Mouse (Mus musculus) ES-Bruce4 (cell line): ENCODE measurements at regions not wholly inside any gene's neighbourhood (a gene's known extent, or its start where the extent isn't known, plus 50 kb on each side); places are given as distances from the start of the nearest gene placed in this dataset.
"Not testable (repeated sequence)": the region's sequence is repeated elsewhere in the genome, so short reads cannot be mapped to it uniquely, and the experiment has no call there.

Source experiments
- H3K27ac ChIP-seq: 2 replicates; pipeline ENCODE4 v1.5.1; 2012; ENCODE audit warnings: low read length, inconsistent platforms; ENCODE audit not compliant: insufficient read depth
- H3K27me3 ChIP-seq: 2 replicates; pipeline ENCODE4 v1.6.1; 2012; ENCODE audit warnings: mild to moderate bottlenecking, low read length, inconsistent platforms; ENCODE audit not compliant: control insufficient read depth, poor library complexity, insufficient read depth, severe bottlenecking
- H3K36me3 ChIP-seq: 2 replicates; pipeline ENCODE4 v1.6.1; 2012; ENCODE audit warnings: inconsistent platforms, mild to moderate bottlenecking, low read length, moderate library complexity; ENCODE audit not compliant: control insufficient read depth, poor library complexity, insufficient read depth, severe bottlenecking
- H3K4me1 ChIP-seq: one replicate; pipeline ENCODE4 v1.8.1; 2011; ENCODE audit warnings: low read length; ENCODE audit not compliant: control insufficient read depth, insufficient read depth
- H3K4me3 ChIP-seq: 2 replicates; pipeline ENCODE4 v1.5.1; 2011; ENCODE audit warnings: low read depth, mild to moderate bottlenecking, low read length
- H3K9ac ChIP-seq: 2 replicates; pipeline ENCODE4 v1.6.1; 2012; ENCODE audit warnings: low read depth, mild to moderate bottlenecking, inconsistent platforms; ENCODE audit not compliant: poor library complexity, severe bottlenecking
- H3K9me3 ChIP-seq: replicated peaks from 2 replicates; pipeline ENCODE4 v1.6.1; 2012; ENCODE audit warnings: mild to moderate bottlenecking, low read length, inconsistent platforms; ENCODE audit not compliant: control insufficient read depth, poor library complexity, insufficient read depth, severe bottlenecking
- CTCF ChIP-seq: IDR thresholded peaks from one replicate; pipeline ENCODE4 v1.8.1; 2011; ENCODE audit warnings: low read depth, low read length
- EP300 ChIP-seq: IDR thresholded peaks from 2 replicates; pipeline ENCODE4 v1.6.1; 2011; ENCODE audit warnings: low read depth, low read length; ENCODE audit not compliant: insufficient read depth
- POLR2A ChIP-seq: IDR thresholded peaks from one replicate; pipeline ENCODE4 v1.8.1; 2011; ENCODE audit warnings: low read length; ENCODE audit not compliant: insufficient read depth

GRCm38 (mm10) chr1:5260874-5261273, 453.2 kb downstream of the Gm37988 start:
- Histone ChIP-seq H3K27ac (peak overlapping the region; percentile 95), H3K9ac (peak overlapping the region; percentile 35; the same call in 1 of the 2 replicates)
- H3K4me3 ChIP-seq, H3K36me3 ChIP-seq, H3K27me3 ChIP-seq, H3K9me3 ChIP-seq, H3K4me1 ChIP-seq: not testable (repeated sequence)
- peak; percentile 88 for TF ChIP-seq EP300

GRCm38 (mm10) chr1:5261297-5261696, 453.6 kb downstream of the Gm37988 start:
- H3K4me3 ChIP-seq, H3K27me3 ChIP-seq, H3K36me3 ChIP-seq, H3K9ac ChIP-seq, H3K4me1 ChIP-seq, H3K9me3 ChIP-seq: not testable (repeated sequence)
- H3K27ac ChIP-seq: peak overlapping the region; percentile 45
- TF ChIP-seq EP300: peak; percentile 69

GRCm38 (mm10) chr1:5273938-5274337, 466.2 kb downstream of the Gm37988 start:
- TF ChIP-seq POLR2A (no peak), CTCF (no peak), EP300 (no peak)

DNA sequence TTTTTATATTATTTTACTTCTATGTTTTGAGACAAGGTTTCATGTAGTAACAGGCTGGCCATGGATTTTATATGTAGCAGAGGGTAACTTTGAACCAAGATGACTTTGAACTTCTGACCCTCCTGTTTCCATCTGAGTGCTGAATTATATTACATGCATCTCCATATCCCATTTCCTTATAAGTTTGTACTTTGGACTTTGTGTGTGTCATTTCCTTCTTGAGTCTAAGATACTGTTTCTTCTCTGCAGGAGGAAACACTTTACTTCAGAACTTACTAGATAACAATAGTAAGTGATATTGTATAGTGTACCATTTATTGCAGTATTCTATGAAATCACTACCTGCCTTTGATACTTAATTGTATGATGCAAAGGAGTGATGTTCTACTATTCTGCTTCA, 486.9 kb downstream of the Gm37988 start:
- no peak for TF ChIP-seq EP300
- TF ChIP-seq CTCF: no peak
- no peak for TF ChIP-seq POLR2A
- H3K27ac ChIP-seq: no peak overlapping the region
- H3K4me1 ChIP-seq: no peaks in the 10 kb centered on the region
- H3K9ac ChIP-seq: no peak overlapping the region
- no peaks in the 10 kb centered on the region for H3K36me3 ChIP-seq
- H3K4me3 ChIP-seq: no peak overlapping the region
- H3K9me3 ChIP-seq: no peaks in the 10 kb centered on the region
- H3K27me3 ChIP-seq: no peaks in the 10 kb centered on the region

More at GRCm38 (mm10) chr1:5273938-5274337, 466.2 kb downstream of the Gm37988 start:
- Histone ChIP-seq H3K9ac (no peak overlapping the region), H3K27ac (no peak overlapping the region), H3K4me3 (no peak overlapping the region), H3K36me3 (no peaks in the 10 kb centered on the region), H3K9me3 (peaks cover 3% of the 10 kb centered on the region; the same call in 1 of the 2 replicates), H3K4me1 (no peaks in the 10 kb centered on the region), H3K27me3 (no peaks in the 10 kb centered on the region)

DNA sequence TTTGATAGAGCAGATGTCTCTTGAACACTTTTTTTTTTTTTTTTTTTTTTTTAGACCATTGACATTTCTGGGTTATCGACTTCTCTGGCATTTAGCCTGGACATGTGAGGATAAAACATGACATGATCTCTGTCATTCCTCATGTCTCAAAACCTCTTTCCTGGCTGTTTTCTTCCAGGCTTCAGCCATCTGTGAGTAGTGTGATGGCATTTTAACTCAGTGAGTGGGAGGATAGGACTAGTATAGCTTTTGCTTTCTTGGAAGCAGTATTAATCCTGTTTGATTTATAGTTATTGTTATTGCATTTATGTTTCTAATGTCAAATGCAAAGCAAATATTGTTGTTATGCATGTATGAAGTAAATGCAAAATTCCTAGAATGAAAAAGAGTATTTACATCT, 489.9 kb downstream of the Gm37988 start:
- H3K27me3 ChIP-seq: no peaks in the 10 kb centered on the region
- no peak overlapping the region for H3K4me3 ChIP-seq
- no peak overlapping the region for H3K27ac ChIP-seq
- TF ChIP-seq EP300 (no peak), POLR2A (no peak), CTCF (no peak)
- no peaks in the 10 kb centered on the region for H3K36me3 ChIP-seq
- H3K4me1 ChIP-seq: no peaks in the 10 kb centered on the region
- no peaks in the 10 kb centered on the region for H3K9me3 ChIP-seq
- H3K9ac ChIP-seq: no peak overlapping the region

- Histone ChIP-seq H3K27me3 (no peaks in the 10 kb centered on the region), H3K4me3 (no peak overlapping the region), H3K4me1 (no peaks in the 10 kb centered on the region), H3K27ac (no peak overlapping the region), H3K36me3 (no peaks in the 10 kb centered on the region), H3K9ac (no peak overlapping the region), H3K9me3 (peaks cover 5% of the 10 kb centered on the region; the same call in 1 of the 2 replicates)
- TF ChIP-seq EP300: no peak
- TF ChIP-seq POLR2A: no peak
- no peak for TF ChIP-seq CTCF
Measured at GRCm38 (mm10) chr1:5311656-5312055, 504.0 kb downstream of the Gm37988 start.

GRCm38 (mm10) chr1:5315839-5316238, 508.1 kb downstream of the Gm37988 start:
- H3K36me3 ChIP-seq: no peaks in the 10 kb centered on the region
- no peak overlapping the region for H3K9ac ChIP-seq
- no peaks in the 10 kb centered on the region for H3K4me1 ChIP-seq
- TF ChIP-seq POLR2A (no peak), EP300 (no peak), CTCF (no peak)
- H3K27ac ChIP-seq: no peak overlapping the region
- peaks cover 5% of the 10 kb centered on the region; the same call in 1 of the 2 replicates for H3K9me3 ChIP-seq
- H3K27me3 ChIP-seq: no peaks in the 10 kb centered on the region
- no peak overlapping the region for H3K4me3 ChIP-seq
